Mouse (Mus musculus) liver, embryonic 11.5 days (tissue): Measurements from ENCODE around the gene Eif2b2. TPM values are rescaled to one million over a fixed set of nuclear protein-coding genes. Genes with fewer than 3 reads are reported as not detected.

Experiments used
- ATAC-seq: fragments of 200-750 bp; cut with Nextera tagmentation; replicated peaks from 2 replicates; pipeline ENCODE4 v1.8.0; 2017; ENCODE audit warnings: moderate number of reproducible peaks, mild to moderate bottlenecking, moderate TSS enrichment, moderate library complexity; ENCODE audit not compliant: low FRiP score
- DNase-seq: peaks from one replicate; pipeline ENCODE4 v3.0.0-alpha.2; 2017; ENCODE audit warnings: low spot score
- H3K27ac ChIP-seq: fragments of 300-500 bp; sonication (generic); 2 replicates; pipeline ENCODE4 v1.5.1; 2014; ENCODE audit warnings: mild to moderate bottlenecking, low read depth, low read length, control low read depth
- H3K27me3 ChIP-seq: fragments of 300-500 bp; sonication (generic); replicated peaks from 2 replicates; pipeline ENCODE4 v1.6.1; 2014; ENCODE audit warnings: low read length, mixed read lengths; ENCODE audit not compliant: control insufficient read depth, insufficient read depth
- H3K36me3 ChIP-seq: fragments of 300-500 bp; sonication (generic); 2 replicates; pipeline ENCODE4 v1.6.1; 2014; ENCODE audit warnings: mild to moderate bottlenecking, low read length, moderate library complexity, mixed read lengths; ENCODE audit not compliant: control insufficient read depth, insufficient read depth
- H3K4me1 ChIP-seq: fragments of 300-500 bp; sonication (generic); replicated peaks from 2 replicates; pipeline ENCODE4 v1.6.1; 2014; ENCODE audit warnings: low read length, mixed read lengths; ENCODE audit not compliant: control insufficient read depth, insufficient read depth
- H3K4me2 ChIP-seq: fragments of 300-500 bp; sonication (generic); 2 replicates; pipeline ENCODE4 v1.6.1; 2014; ENCODE audit warnings: mild to moderate bottlenecking, control low read depth, moderate library complexity
- H3K4me3 ChIP-seq: fragments of 300-500 bp; sonication (generic); 2 replicates; pipeline ENCODE4 v1.5.1; 2014; ENCODE audit warnings: low read depth, low read length, control low read depth
- H3K9ac ChIP-seq: fragments of 300-500 bp; sonication (generic); 2 replicates; pipeline ENCODE4 v1.6.1; 2014; ENCODE audit warnings: low read depth, low read length, control low read depth
- H3K9me3 ChIP-seq: fragments of 300-500 bp; sonication (generic); 2 replicates; pipeline ENCODE4 v1.6.1; 2016; ENCODE audit warnings: low read length, inconsistent platforms, mixed read lengths; ENCODE audit not compliant: control insufficient read depth
- WGBS: fragments of 180-500 bp; shearing (Covaris S2); extraction: QIAGEN DNeasy Blood & Tissue Kit; methylation state at CpG from one replicate; pipeline ENCODE4 v1.1.7; 2014; 5-methylcytosine and 5-hydroxymethylcytosine counted together
- polyA plus RNA-seq: library from polyadenylated mRNA; unstranded; fragments of >200 nt; fragmentation: Nextera tagmentation; extraction: Ambion mirVana; gene quantifications from 2 replicates; pipeline ENCODE4 v1.2.1, GENCODE M21; 2014

Gene Eif2b2
- polyA plus RNA-seq, 1 experiment from 2014 or later = 75.6 TPM

- Histone ChIP-seq H3K36me3 (no peaks in the 10 kb centered on the region), H3K27me3 (peaks cover 11% of the 10 kb centered on the region), H3K9ac (no peak overlapping the region), H3K9me3 (no peaks in the 10 kb centered on the region), H3K4me3 (no peak overlapping the region), H3K27ac (no peak overlapping the region; the same call in 1 of the 2 replicates), H3K4me2 (no peak overlapping the region), H3K4me1 (no peaks in the 10 kb centered on the region; the same call in 1 of the 2 replicates)
- no peak for ATAC-seq
- 59% methylated on average over 7 of the region's 7 CpGs for WGBS
- no peak for DNase-seq
These were observed 32.9 kb upstream of the Eif2b2 start for GRCm38 (mm10) chr12:85186361-85186760.

GRCm38 (mm10) chr12:85190290-85190689 is 29.0 kb upstream of the Eif2b2 start:
- Histone ChIP-seq H3K4me3 (no peak overlapping the region), H3K36me3 (no peaks in the 10 kb centered on the region), H3K4me2 (no peak overlapping the region), H3K27me3 (no peaks in the 10 kb centered on the region), H3K27ac (no peak overlapping the region), H3K4me1 (0 out of 2 replicates have a peak, but pooled peaks cover 5% of the 10 kb centered on the region), H3K9me3 (no peaks in the 10 kb centered on the region), H3K9ac (no peak overlapping the region)
- DNase-seq (no peak), ATAC-seq (no peak)
- 67% methylated on average over 7 of the region's 7 CpGs for WGBS

- no peak for ATAC-seq
- H3K9ac ChIP-seq = no peak overlapping the region
- no peaks in the 10 kb centered on the region for H3K27me3 ChIP-seq
- no peak overlapping the region for H3K27ac ChIP-seq
- no peaks in the 10 kb centered on the region for H3K9me3 ChIP-seq
- 0 out of 2 replicates have a peak, but pooled peaks cover 5% of the 10 kb centered on the region for H3K4me1 ChIP-seq
- no peak for DNase-seq
- no peaks in the 10 kb centered on the region for H3K36me3 ChIP-seq
- H3K4me2 ChIP-seq = no peak overlapping the region
- no peak overlapping the region for H3K4me3 ChIP-seq
- WGBS = 28% methylated on average over 19 of the region's 19 CpGs
These were observed 26.7 kb upstream of the Eif2b2 start for GRCm38 (mm10) chr12:85192461-85193108.

- no peak overlapping the region for H3K27ac ChIP-seq
- ATAC-seq (no peak), DNase-seq (no peak)
- no peaks in the 10 kb centered on the region for H3K27me3 ChIP-seq
- 78% methylated on average over 10 of the region's 10 CpGs for WGBS
- no peak overlapping the region for H3K9ac ChIP-seq
- no peaks in the 10 kb centered on the region for H3K9me3 ChIP-seq
- H3K4me1 ChIP-seq = 0 out of 2 replicates have a peak, but pooled peaks cover 8% of the 10 kb centered on the region
- H3K4me2 ChIP-seq = no peak overlapping the region
- H3K4me3 ChIP-seq = no peak overlapping the region
- H3K36me3 ChIP-seq = no peaks in the 10 kb centered on the region
These were observed 26.1 kb upstream of the Eif2b2 start for GRCm38 (mm10) chr12:85193146-85193545.

- ATAC-seq (no peak), DNase-seq (no peak)
- Histone ChIP-seq H3K27ac (no peak overlapping the region), H3K4me1 (0 out of 2 replicates have a peak, but pooled peaks cover 8% of the 10 kb centered on the region), H3K9ac (no peak overlapping the region), H3K36me3 (no peaks in the 10 kb centered on the region), H3K9me3 (no peaks in the 10 kb centered on the region), H3K27me3 (no peaks in the 10 kb centered on the region), H3K4me2 (no peak overlapping the region), H3K4me3 (no peak overlapping the region)
- 87% methylated on average over 11 of the region's 11 CpGs for WGBS
These were observed 25.2 kb upstream of the Eif2b2 start for GRCm38 (mm10) chr12:85193923-85194622.

- H3K9me3 ChIP-seq = no peaks in the 10 kb centered on the region
- no peak overlapping the region for H3K4me3 ChIP-seq
- DNase-seq (no peak), ATAC-seq (no peak)
- no peak overlapping the region for H3K27ac ChIP-seq
- no peaks in the 10 kb centered on the region for H3K27me3 ChIP-seq
- H3K4me1 ChIP-seq = 0 out of 2 replicates have a peak, but pooled peaks cover 8% of the 10 kb centered on the region
- no peak overlapping the region for H3K4me2 ChIP-seq
- H3K36me3 ChIP-seq = no peaks in the 10 kb centered on the region
- no peak overlapping the region for H3K9ac ChIP-seq
- WGBS = 66% methylated on average over 4 of the region's 4 CpGs
These were observed 24.7 kb upstream of the Eif2b2 start for GRCm38 (mm10) chr12:85194623-85195018.

GRCm38 (mm10) chr12:85195086-85195485 is 24.2 kb upstream of the Eif2b2 start:
- ATAC-seq = no peak
- WGBS = 84% methylated on average over 5 of the region's 5 CpGs
- H3K9ac ChIP-seq = no peak overlapping the region

GRCm38 (mm10) chr12:85196191-85196590 is 23.1 kb upstream of the Eif2b2 start:
- ATAC-seq = no peak

More at GRCm38 (mm10) chr12:85195086-85195485, 24.2 kb upstream of the Eif2b2 start:
- Histone ChIP-seq H3K36me3 (no peaks in the 10 kb centered on the region), H3K4me1 (0 out of 2 replicates have a peak, but pooled peaks cover 8% of the 10 kb centered on the region), H3K9me3 (no peaks in the 10 kb centered on the region), H3K4me3 (no peak overlapping the region), H3K4me2 (no peak overlapping the region), H3K27ac (no peak overlapping the region), H3K27me3 (no peaks in the 10 kb centered on the region)
- no peak for DNase-seq

More at GRCm38 (mm10) chr12:85196191-85196590, 23.1 kb upstream of the Eif2b2 start:
- WGBS = 78% methylated on average over 10 of the region's 10 CpGs
- no peak overlapping the region for H3K4me3 ChIP-seq
- H3K27me3 ChIP-seq = no peaks in the 10 kb centered on the region
- H3K4me2 ChIP-seq = no peak overlapping the region
- no peak overlapping the region for H3K27ac ChIP-seq
- no peak for DNase-seq
- H3K9ac ChIP-seq = no peak overlapping the region
- H3K4me1 ChIP-seq = 0 out of 2 replicates have a peak, but pooled peaks cover 8% of the 10 kb centered on the region
- H3K36me3 ChIP-seq = no peaks in the 10 kb centered on the region
- H3K9me3 ChIP-seq = no peaks in the 10 kb centered on the region
